Mouse (Mus musculus): ENCODE results near the gene Zfp341.

GRCm38 (mm10) chr2:154693941-154694256 lies 80.8 kb downstream of the Zfp341 start:
- TF ChIP-seq CTCF (IDR thresholded peaks at IDR 0.05 in 2 of 3, conservative IDR thresholded peaks at IDR 0.05 in 1 of 3; ENCODE audit: control insufficient read depth in 1 of 3, insufficient read depth in 1 of 3, low read depth in 2 of 3, low read length in 3 of 3, poor library complexity in 1 of 3, severe bottlenecking in 1 of 3) (no peak), EP300 (IDR thresholded peaks at IDR 0.05; ENCODE audit: low read depth in 1 of 2, low read length in 2 of 2) (no peak), MYB (IDR thresholded peaks at IDR 0.05; ENCODE audit: low read depth, low read length) (no peak), POLR2A (IDR thresholded peaks at IDR 0.05; ENCODE audit: control insufficient read depth in 1 of 2, insufficient read depth in 1 of 2, low read depth in 1 of 2, low read length in 2 of 2, poor library complexity in 1 of 2) (no peak), NELFE (IDR thresholded peaks at IDR 0.05; ENCODE audit: low read depth, low read length) (no peak), MXI1 (IDR thresholded peaks at IDR 0.05; ENCODE audit: low read depth, low read length) (no peak), MAZ (IDR thresholded peaks at IDR 0.05; ENCODE audit: low read depth, low read length) (no peak), MYC (IDR thresholded peaks at IDR 0.05; ENCODE audit: low read depth, low read length) (no peak), POLR2AphosphoS5 (IDR thresholded peaks at IDR 0.05; ENCODE audit: borderline replicate concordance, low read depth, low read length) (no peak), USF1 (IDR thresholded peaks at IDR 0.05; ENCODE audit: low read depth, low read length) (no peak)
